ENCODE assay signal across 20 mouse cellular contexts in the genomic region with DNA sequence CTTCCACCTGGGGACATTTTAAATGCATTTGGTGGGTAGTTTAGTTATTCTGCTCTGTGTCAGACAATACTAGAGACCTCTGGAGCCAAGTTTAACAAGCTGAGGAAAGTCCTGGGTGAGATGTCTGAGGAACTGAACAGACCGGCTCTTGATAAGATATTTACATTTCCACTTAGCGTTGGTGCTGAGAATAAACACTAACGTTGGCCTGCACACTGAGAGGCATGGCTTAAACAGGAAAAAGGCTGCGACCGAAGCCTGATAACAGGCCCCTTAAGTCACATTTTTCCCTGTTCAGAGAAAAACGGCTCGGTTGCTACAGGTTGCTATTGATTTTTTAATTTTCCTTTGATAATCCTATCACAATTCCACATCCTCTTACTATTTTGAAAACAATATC. TPM values are rescaled to one million over a fixed set of nuclear protein-coding genes. Genes with fewer than 3 reads are reported as not detected.
A peak's percentile ranks its signal among the peaks of the same experiment; 100 is the strongest.
DNase-seq lines count a peak whose midpoint lies in the region; ATAC-seq and TF ChIP-seq lines count a peak whose summit lies in the region.
"Had no signal": no experiment of that assay in that cellular context is flagged by ENCODE, and none has a peak within 500 bp of the region (broad histone marks: within the 10 kb centered on the region; RNA-seq: fewer than 3 reads in every experiment).

No protein-coding gene starts in this region.

- no peaks in the 10 kb centered on the region for H3K4me1 ChIP-seq in lung, adult 2 months (ENCODE audit: control insufficient read depth, insufficient read depth, low read length)
- peaks cover 7% of the 10 kb centered on the region for H3K4me1 ChIP-seq in lung, embryonic 16.5 days (replicated peaks; ENCODE audit: control insufficient read depth, insufficient read depth, low read length)
- no peaks in the 10 kb centered on the region for H3K4me1 ChIP-seq in stomach, embryonic 15.5 days
- H3K4me1 ChIP-seq: forebrain, embryonic 13.5 days; hindbrain, embryonic 15.5 days had no signal

- H3K4me3 ChIP-seq in lung, adult 2 months (replicated peaks; ENCODE audit: extremely low read depth, low read depth, low read length): no peak overlapping the region
- no peak overlapping the region for H3K4me3 ChIP-seq in lung, embryonic 16.5 days (ENCODE audit: low read length)
- no peak overlapping the region for H3K4me3 ChIP-seq in stomach, embryonic 15.5 days (replicated peaks)
- H3K4me3 ChIP-seq in layer of hippocampus, adult 2 months: no peak overlapping the region
- H3K4me3 ChIP-seq: embryonic facial prominence, embryonic 10.5 days; forebrain, embryonic 13.5 days; hindbrain, embryonic 15.5 days had no signal

- no peak overlapping the region for H3K9ac ChIP-seq in lung, embryonic 16.5 days (ENCODE audit: low read length)
- H3K9ac ChIP-seq in stomach, embryonic 15.5 days: no peak overlapping the region
- H3K9ac ChIP-seq: forebrain, embryonic 13.5 days; forebrain, postnatal 0 days; hindbrain, embryonic 15.5 days had no signal

- peak overlapping the region; percentile 86 for H3K27ac ChIP-seq in lung, embryonic 16.5 days (ENCODE audit: low read length)
- peak overlapping the region; percentile 46 for H3K27ac ChIP-seq in stomach, embryonic 15.5 days
- no peak overlapping the region for H3K27ac ChIP-seq in layer of hippocampus, adult 2 months
- H3K27ac ChIP-seq: embryonic facial prominence, embryonic 10.5 days; forebrain, embryonic 13.5 days; hindbrain, embryonic 15.5 days had no signal

- no peak for TF ChIP-seq CTCF in lung, adult 2 months (IDR thresholded peaks at IDR 0.05; ENCODE audit: insufficient read depth, low read length)
- no peak for TF ChIP-seq CTCF in layer of hippocampus, adult 2 months (conservative IDR thresholded peaks at IDR 0.05)

- no peaks in the 10 kb centered on the region for H3K27me3 ChIP-seq in lung, embryonic 16.5 days (ENCODE audit: control insufficient read depth, insufficient read depth, low read depth, low read length)
- no peaks in the 10 kb centered on the region for H3K27me3 ChIP-seq in stomach, embryonic 15.5 days (replicated peaks)
- H3K27me3 ChIP-seq: forebrain, embryonic 13.5 days; hindbrain, embryonic 15.5 days had no signal

- peak; percentile 15 to 54 for DNase-seq in lung, adult 18-20 months
- DNase-seq in lung, adult 2 months: no peak
- peak; percentile 4 for DNase-seq in lung, postnatal 10 days
- DNase-seq in c-Kit-positive CD71-positive TER-119-positive erythroid progenitor cells, embryonic 14.5 days (ENCODE audit: low spot score): no peak
- DNase-seq in layer of hippocampus, adult 2 months (ENCODE audit: low spot score in 2 of 2): no peak
- DNase-seq in kidney, postnatal 4 days: no peak
- DNase-seq: adrenal gland, adult 2 months; adrenal gland, postnatal 36 days; cerebellum, adult 11 months; cerebellum, adult 8-10 months; cerebellum, postnatal 25 days; forebrain, postnatal 0 days; gastrocnemius, postnatal 14 days had no signal

- no peak for TF ChIP-seq POLR2A in lung, adult 2 months (IDR thresholded peaks at IDR 0.05; ENCODE audit: borderline replicate concordance, extremely low read depth, low read depth, low read length)

- H3K36me3 ChIP-seq in lung, embryonic 16.5 days (ENCODE audit: control insufficient read depth, insufficient read depth, low read length): no peaks in the 10 kb centered on the region
- H3K36me3 ChIP-seq in stomach, embryonic 15.5 days: no peaks in the 10 kb centered on the region
- H3K36me3 ChIP-seq: embryonic facial prominence, embryonic 10.5 days; hindbrain, embryonic 15.5 days had no signal

- peak; percentile 83 for ATAC-seq in lung, embryonic 16.5 days (ENCODE audit: low read depth)
- ATAC-seq in stomach, embryonic 15.5 days (ENCODE audit: insufficient read depth, low FRiP score, low read depth): peak; percentile 80
- ATAC-seq: forebrain, embryonic 13.5 days; forebrain, postnatal 0 days had no signal

- WGBS in lung, adult 2 months: 24% methylated on average over 7 of the region's 7 CpGs
- 11% methylated on average over 7 of the region's 7 CpGs for WGBS in lung, embryonic 16.5 days
- 27% methylated on average over 7 of the region's 7 CpGs for WGBS in stomach, embryonic 15.5 days

- no peaks in the 10 kb centered on the region for H3K9me3 ChIP-seq in lung, embryonic 16.5 days (ENCODE audit: control insufficient read depth, low read length)
- no peaks in the 10 kb centered on the region for H3K9me3 ChIP-seq in stomach, embryonic 15.5 days
- H3K9me3 ChIP-seq: embryonic facial prominence, embryonic 10.5 days; forebrain, embryonic 13.5 days; hindbrain, embryonic 15.5 days had no signal

- 0 out of 2 replicates have a peak overlapping the region, but pooled peaks have one; percentile 0 for H3K4me2 ChIP-seq in lung, embryonic 16.5 days (ENCODE audit: low read depth, low read length)
- no peak overlapping the region for H3K4me2 ChIP-seq in stomach, embryonic 15.5 days
- H3K4me2 ChIP-seq: forebrain, embryonic 13.5 days; hindbrain, embryonic 15.5 days had no signal

RNA-seq across cellular contexts. Expression of a gene that starts 12.1 kb away (rescaled TPM):
- 10.6 and 21.0 TPM in 2 replicates for polyA plus RNA-seq in lung, adult 2 months (2012; rRNA removed)
- polyA plus RNA-seq in lung, embryonic 16.5 days (2015; fragmentation: Nextera tagmentation; extraction: Ambion mirVana): 0.16 TPM in 1 of 2 replicates, not detected in the other
- polyA plus RNA-seq in stomach, embryonic 15.5 days (2015; fragmentation: Nextera tagmentation; extraction: Ambion mirVana): 1.7 and 2.0 TPM in 2 replicates
- total RNA-seq in layer of hippocampus, adult 2 months (2021): 1 to 10 TPM; 7.7 to 8.3 TPM
- total RNA-seq: gastrocnemius, adult 18-20 months had no signal
- polyA plus RNA-seq: hindbrain, embryonic 11.5 days had no signal

Comparison
In these comparisons a context has a peak if more than half of its experiments do, and no peak if none do; other contexts are left out.
1. DNase-seq: peak in lung, adult 18-20 months (2 of 2) and lung, postnatal 10 days (single experiment); none in lung, adult 2 months (single experiment), c-Kit-positive CD71-positive TER-119-positive erythroid progenitor cells, embryonic 14.5 days (single experiment), layer of hippocampus, adult 2 months (0 of 2) and kidney, postnatal 4 days (0 of 2).